In genomic region chr16:24569681-24570080, GRCm38 (mm10) we compare ENCODE assay signal across 13 mouse cellular contexts.
DNase-seq lines count a peak whose midpoint lies in the region; ATAC-seq and TF ChIP-seq lines count a peak whose summit lies in the region.
"Had no signal": no experiment of that assay in that cellular context is flagged by ENCODE, and none has a peak within 500 bp of the region (broad histone marks: within the 10 kb centered on the region; RNA-seq: fewer than 3 reads in every experiment).

No protein-coding gene starts in this region.

- H3K27ac ChIP-seq in forebrain, postnatal 0 days (ENCODE audit: low read depth, low read length) = no peak overlapping the region
- H3K27ac ChIP-seq in forebrain, embryonic 12.5 days = no peak overlapping the region
- H3K27ac ChIP-seq in midbrain, embryonic 11.5 days (ENCODE audit: low read depth, low read length) = no peak overlapping the region
- no peak overlapping the region for H3K27ac ChIP-seq in midbrain, embryonic 16.5 days (ENCODE audit: low read length)
- peak overlapping the region; percentile 66 for H3K27ac ChIP-seq in heart, postnatal 0 days (ENCODE audit: low read depth)
- H3K27ac ChIP-seq: embryonic facial prominence, embryonic 15.5 days; hindbrain, embryonic 14.5 days; liver, embryonic 12.5 days had no signal

- no peaks in the 10 kb centered on the region for H3K27me3 ChIP-seq in forebrain, postnatal 0 days (ENCODE audit: insufficient read depth, low read length)
- H3K27me3 ChIP-seq in forebrain, embryonic 12.5 days = no peaks in the 10 kb centered on the region
- no peaks in the 10 kb centered on the region for H3K27me3 ChIP-seq in midbrain, embryonic 11.5 days (ENCODE audit: control insufficient read depth, insufficient read depth, low read length)
- no peaks in the 10 kb centered on the region for H3K27me3 ChIP-seq in midbrain, embryonic 16.5 days (ENCODE audit: control insufficient read depth, insufficient read depth, low read depth, low read length)
- H3K27me3 ChIP-seq in heart, postnatal 0 days (ENCODE audit: control insufficient read depth, insufficient read depth, low read length) = no peaks in the 10 kb centered on the region
- H3K27me3 ChIP-seq: embryonic facial prominence, embryonic 15.5 days; liver, embryonic 12.5 days had no signal

- H3K9ac ChIP-seq in forebrain, postnatal 0 days = no peak overlapping the region
- no peak overlapping the region for H3K9ac ChIP-seq in forebrain, embryonic 12.5 days
- H3K9ac ChIP-seq in midbrain, embryonic 11.5 days (ENCODE audit: low read length) = no peak overlapping the region
- H3K9ac ChIP-seq in midbrain, embryonic 16.5 days (ENCODE audit: low read depth, low read length) = no peak overlapping the region
- no peak overlapping the region for H3K9ac ChIP-seq in heart, postnatal 0 days (replicated peaks; ENCODE audit: low read depth, low read length)
- H3K9ac ChIP-seq: embryonic facial prominence, embryonic 15.5 days; hindbrain, embryonic 14.5 days; liver, embryonic 12.5 days had no signal

- H3K36me3 ChIP-seq in forebrain, postnatal 0 days (ENCODE audit: insufficient read depth) = no peaks in the 10 kb centered on the region
- H3K36me3 ChIP-seq in forebrain, embryonic 12.5 days (replicated peaks) = no peaks in the 10 kb centered on the region
- H3K36me3 ChIP-seq in midbrain, embryonic 11.5 days (ENCODE audit: control insufficient read depth, insufficient read depth, low read length) = no peaks in the 10 kb centered on the region
- no peaks in the 10 kb centered on the region for H3K36me3 ChIP-seq in midbrain, embryonic 16.5 days (ENCODE audit: control insufficient read depth, insufficient read depth, low read length)
- no peaks in the 10 kb centered on the region for H3K36me3 ChIP-seq in heart, postnatal 0 days (replicated peaks; ENCODE audit: control insufficient read depth, insufficient read depth, low read length)
- H3K36me3 ChIP-seq: embryonic facial prominence, embryonic 15.5 days; liver, embryonic 12.5 days had no signal

- DNase-seq in forebrain, postnatal 0 days = peak; percentile 14
- DNase-seq in midbrain, embryonic 11.5 days (ENCODE audit: low spot score, missing footprints) = peak; percentile 10
- peak; percentile 52 for DNase-seq in heart, postnatal 0 days (ENCODE audit: low spot score)
- DNase-seq in retina, postnatal 1 day = peak; percentile 36
- DNase-seq in thymus, postnatal 4 days = no peak
- DNase-seq in adrenal gland, adult 8-10 months = no peak
- DNase-seq: midbrain, embryonic 14.5 days had no signal

- peaks cover 5% of the 10 kb centered on the region; the same call in 1 of the 2 replicates for H3K4me1 ChIP-seq in forebrain, postnatal 0 days (ENCODE audit: insufficient read depth)
- peaks cover 6% of the 10 kb centered on the region for H3K4me1 ChIP-seq in forebrain, embryonic 12.5 days
- H3K4me1 ChIP-seq in midbrain, embryonic 11.5 days (ENCODE audit: control insufficient read depth, insufficient read depth, low read length) = no peaks in the 10 kb centered on the region
- H3K4me1 ChIP-seq in midbrain, embryonic 16.5 days (ENCODE audit: control insufficient read depth, insufficient read depth, low read length) = no peaks in the 10 kb centered on the region
- peaks cover 16% of the 10 kb centered on the region for H3K4me1 ChIP-seq in heart, postnatal 0 days (ENCODE audit: control insufficient read depth, insufficient read depth)
- H3K4me1 ChIP-seq: liver, embryonic 12.5 days had no signal

- no peak overlapping the region for H3K4me3 ChIP-seq in forebrain, postnatal 0 days (ENCODE audit: low read depth, low read length)
- H3K4me3 ChIP-seq in forebrain, embryonic 12.5 days (replicated peaks) = no peak overlapping the region
- no peak overlapping the region for H3K4me3 ChIP-seq in midbrain, embryonic 11.5 days (ENCODE audit: low read depth, low read length)
- no peak overlapping the region for H3K4me3 ChIP-seq in midbrain, embryonic 16.5 days (ENCODE audit: low read depth, low read length)
- no peak overlapping the region for H3K4me3 ChIP-seq in heart, postnatal 0 days (ENCODE audit: low read depth, low read length)
- H3K4me3 ChIP-seq: embryonic facial prominence, embryonic 15.5 days; liver, embryonic 12.5 days had no signal

- 51% methylated on average over 5 of the region's 5 CpGs for WGBS in forebrain, postnatal 0 days
- 75% methylated on average over 5 of the region's 5 CpGs for whole genome bisulfite sequencing in forebrain, embryonic 12.5 days
- 86% methylated on average over 5 of the region's 5 CpGs for WGBS in midbrain, embryonic 11.5 days
- WGBS in midbrain, embryonic 16.5 days = 75% methylated on average over 5 of the region's 5 CpGs
- 22% methylated on average over 5 of the region's 5 CpGs for WGBS in heart, postnatal 0 days

- ATAC-seq in forebrain, postnatal 0 days = peak; percentile 54
- ATAC-seq in forebrain, embryonic 12.5 days (ENCODE audit: low FRiP score) = no peak
- no peak for ATAC-seq in midbrain, embryonic 11.5 days (ENCODE audit: low FRiP score)
- no peak for ATAC-seq in midbrain, embryonic 16.5 days
- peak; percentile 65 for ATAC-seq in heart, postnatal 0 days (ENCODE audit: insufficient read depth, low read depth)
- ATAC-seq: CD4-positive, CD25-positive, alpha-beta regulatory T cell, adult 4 months; liver, embryonic 12.5 days had no signal

- H3K9me3 ChIP-seq in forebrain, postnatal 0 days (ENCODE audit: low read length) = no peaks in the 10 kb centered on the region
- no peaks in the 10 kb centered on the region for H3K9me3 ChIP-seq in forebrain, embryonic 12.5 days
- H3K9me3 ChIP-seq in midbrain, embryonic 11.5 days (ENCODE audit: control insufficient read depth, low read length) = no peaks in the 10 kb centered on the region
- H3K9me3 ChIP-seq in midbrain, embryonic 16.5 days (replicated peaks; ENCODE audit: control insufficient read depth, low read length, poor library complexity, severe bottlenecking) = no peaks in the 10 kb centered on the region
- H3K9me3 ChIP-seq in heart, postnatal 0 days (replicated peaks; ENCODE audit: control insufficient read depth, low read length) = no peaks in the 10 kb centered on the region
- H3K9me3 ChIP-seq: embryonic facial prominence, embryonic 15.5 days; liver, embryonic 12.5 days had no signal

- TF ChIP-seq EP300 in heart, postnatal 0 days (IDR thresholded peaks at IDR 0.05; ENCODE audit: low read depth) = no peak

- H3K4me2 ChIP-seq in forebrain, postnatal 0 days (ENCODE audit: low read depth) = no peak overlapping the region
- H3K4me2 ChIP-seq in forebrain, embryonic 12.5 days = no peak overlapping the region
- H3K4me2 ChIP-seq in midbrain, embryonic 11.5 days = no peak overlapping the region
- H3K4me2 ChIP-seq in midbrain, embryonic 16.5 days (ENCODE audit: low read length) = no peak overlapping the region
- H3K4me2 ChIP-seq in heart, postnatal 0 days (ENCODE audit: low read depth, low read length) = no peak overlapping the region
- H3K4me2 ChIP-seq: embryonic facial prominence, embryonic 15.5 days; hindbrain, embryonic 14.5 days; liver, embryonic 12.5 days had no signal

- TF ChIP-seq CTCF in forebrain, postnatal 0 days (IDR thresholded peaks at IDR 0.05; ENCODE audit: low read depth) = no peak
- TF ChIP-seq CTCF in heart, postnatal 0 days (IDR thresholded peaks at IDR 0.05; ENCODE audit: low read depth) = no peak

Comparison
In these comparisons a context has a peak if more than half of its experiments do, and no peak if none do; other contexts are left out.
1. ATAC-seq: peak in forebrain, postnatal 0 days (single experiment) and heart, postnatal 0 days (single experiment); none in forebrain, embryonic 12.5 days (single experiment), midbrain, embryonic 11.5 days (single experiment) and midbrain, embryonic 16.5 days (single experiment).
2. DNase-seq: peak in forebrain, postnatal 0 days (single experiment), midbrain, embryonic 11.5 days (single experiment), heart, postnatal 0 days (single experiment) and retina, postnatal 1 day (single experiment); none in thymus, postnatal 4 days (single experiment) and adrenal gland, adult 8-10 months (single experiment).